Mouse (Mus musculus) hindbrain, postnatal 0 days (tissue): ENCODE results near the gene Lrrc4c. TPM values are rescaled to one million over a fixed set of nuclear protein-coding genes. Genes with fewer than 3 reads are reported as not detected.

Experiments used
- ATAC-seq: fragments of 200-750 bp; cut with Nextera tagmentation; 2 replicates; pipeline ENCODE4 v1.8.0; 2017; ENCODE audit warnings: mild to moderate bottlenecking, moderate TSS enrichment, moderate library complexity
- DNase-seq: peaks from one replicate; pipeline ENCODE4 v3.0.0-alpha.2; 2015; ENCODE audit warnings: low spot score
- H3K27ac ChIP-seq: fragments of 300-500 bp; sonication (generic); 2 replicates; pipeline ENCODE4 v1.5.1; 2014; ENCODE audit warnings: mild to moderate bottlenecking
- H3K27me3 ChIP-seq: fragments of 300-500 bp; sonication (generic); 2 replicates; pipeline ENCODE4 v1.6.1; 2014; ENCODE audit warnings: low read length, mixed read lengths; ENCODE audit not compliant: insufficient read depth
- H3K36me3 ChIP-seq: fragments of 300-500 bp; sonication (generic); 2 replicates; pipeline ENCODE4 v1.6.1; 2014; ENCODE audit warnings: low read length, mixed read lengths; ENCODE audit not compliant: insufficient read depth
- H3K4me1 ChIP-seq: fragments of 300-500 bp; sonication (generic); 2 replicates; pipeline ENCODE4 v1.6.1; 2014; ENCODE audit warnings: antibody characterized with exemption, low read length, mixed read lengths; ENCODE audit not compliant: insufficient read depth
- H3K4me2 ChIP-seq: fragments of 300-500 bp; sonication (generic); 2 replicates; pipeline ENCODE4 v1.6.1; 2014; ENCODE audit warnings: low read depth, mild to moderate bottlenecking, low read length, moderate library complexity, mixed read lengths
- H3K4me3 ChIP-seq: fragments of 300-500 bp; sonication (generic); 2 replicates; pipeline ENCODE4 v1.5.1; 2014; ENCODE audit warnings: low read length
- H3K9ac ChIP-seq: fragments of 300-500 bp; sonication (generic); replicated peaks from 2 replicates; pipeline ENCODE4 v1.6.1; 2014; ENCODE audit warnings: mild to moderate bottlenecking, low read length, moderate library complexity, mixed read lengths
- H3K9me3 ChIP-seq: fragments of 300-500 bp; sonication (generic); 2 replicates; pipeline ENCODE4 v1.6.1; 2016; ENCODE audit warnings: low read length, mixed read lengths
- CTCF ChIP-seq: IDR thresholded peaks from 2 replicates; pipeline ENCODE4 v1.5.1; 2016; ENCODE audit warnings: antibody characterized with exemption, control low read depth, low read depth
- WGBS: fragments of 180-500 bp; shearing (Covaris S2); extraction: QIAGEN DNeasy Blood & Tissue Kit; methylation state at CpG from one replicate; pipeline ENCODE4 v1.1.7; 2014; 5-methylcytosine and 5-hydroxymethylcytosine counted together
- polyA plus RNA-seq: library from polyadenylated mRNA; unstranded; fragments of >200 nt; fragmentation: Nextera tagmentation; extraction: Ambion mirVana; gene quantifications from 2 replicates; pipeline ENCODE4 v1.2.1, GENCODE M21; 2015
- total RNA-seq: library from RNA; depleted of rRNA; stranded (reverse); fragments of >200 nt; gene quantifications from 2 replicates; pipeline ENCODE4 v1.2.3, GENCODE M21; 2014

The Lrrc4c gene
- total and polyA plus RNA-seq, 2 experiments from 2014 or later, result 41.5 to 52.0 TPM

DNA sequence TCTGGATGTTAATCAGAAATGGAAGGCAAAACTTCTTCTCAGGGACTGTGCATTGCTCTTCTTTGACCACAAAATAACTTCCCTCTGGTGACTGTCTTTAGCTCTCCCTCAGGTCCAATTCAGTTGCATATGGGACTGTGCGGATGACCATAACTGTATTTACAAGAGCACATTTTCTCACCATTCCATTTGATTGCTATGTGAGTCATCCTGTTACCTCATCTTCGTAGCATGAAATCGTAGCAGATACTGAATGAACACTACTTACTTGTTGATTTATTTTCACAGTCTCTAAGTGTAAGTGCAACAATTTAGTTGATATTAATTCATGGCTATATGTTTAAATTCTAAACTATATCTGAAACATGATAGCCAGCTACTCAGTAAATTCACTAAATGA lies 286.8 kb downstream of the Lrrc4c start:
- H3K4me1 ChIP-seq, result no peaks in the 10 kb centered on the region
- H3K27me3 ChIP-seq, result no peaks in the 10 kb centered on the region
- WGBS, result 94% methylated on average over 3 of the region's 3 CpGs
- H3K4me2 ChIP-seq, result no peak overlapping the region
- H3K9me3 ChIP-seq, result no peaks in the 10 kb centered on the region
- no peak overlapping the region for H3K4me3 ChIP-seq
- H3K36me3 ChIP-seq, result no peaks in the 10 kb centered on the region
- ATAC-seq, result no peak
- no peak for DNase-seq
- H3K27ac ChIP-seq, result no peak overlapping the region
- TF ChIP-seq CTCF, result no peak
- H3K9ac ChIP-seq, result no peak overlapping the region

DNA sequence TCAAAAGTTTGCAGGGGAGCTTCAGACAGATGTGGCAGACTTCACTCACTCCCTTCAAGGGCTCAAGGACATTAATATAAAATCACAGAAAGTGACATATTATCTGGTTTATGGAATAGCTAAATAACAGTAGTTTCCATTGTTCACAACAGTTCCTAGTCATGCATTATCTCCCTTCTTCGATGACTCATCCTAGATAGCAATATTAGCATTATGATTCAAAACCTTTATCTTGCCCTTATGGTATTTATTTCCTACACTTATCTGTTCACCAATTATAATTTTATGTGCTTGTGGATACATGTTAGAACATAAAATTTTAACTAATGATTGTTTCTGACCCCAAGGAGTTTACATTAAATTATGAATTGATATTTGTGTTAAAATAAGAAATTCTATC lies 296.2 kb downstream of the Lrrc4c start:
- no peak for DNase-seq
- Histone ChIP-seq H3K4me1 (no peaks in the 10 kb centered on the region), H3K9me3 (no peaks in the 10 kb centered on the region), H3K4me2 (no peak overlapping the region), H3K36me3 (no peaks in the 10 kb centered on the region), H3K27ac (no peak overlapping the region), H3K4me3 (no peak overlapping the region), H3K27me3 (no peaks in the 10 kb centered on the region), H3K9ac (no peak overlapping the region)
- WGBS, result 84% methylated on average over 1 of the region's 1 CpGs
- no peak for ATAC-seq
- TF ChIP-seq CTCF, result no peak

DNA sequence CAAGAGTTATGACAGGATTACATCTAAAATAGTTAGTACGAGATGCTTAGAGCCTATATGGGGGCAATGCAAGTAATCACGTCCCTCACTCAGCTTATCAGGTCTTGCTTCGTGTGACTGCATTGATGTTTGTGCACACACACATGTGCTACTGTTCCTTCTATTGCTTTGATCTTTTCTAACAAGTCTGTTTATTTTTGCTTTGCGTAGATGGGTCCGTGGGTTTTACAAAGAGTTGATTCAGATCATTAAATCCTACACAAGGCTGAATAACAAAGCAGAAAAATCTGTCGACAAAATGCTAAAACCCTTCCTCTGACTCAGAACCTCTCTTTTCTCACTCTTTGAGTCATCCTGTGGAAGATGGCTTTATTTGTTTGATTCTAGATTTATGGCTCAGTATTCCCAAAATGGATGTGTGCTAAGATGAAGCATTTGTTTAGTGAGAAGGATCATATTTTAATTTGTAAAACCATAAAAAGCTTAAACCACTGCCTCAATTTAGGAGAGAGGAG lies 300.8 kb downstream of the Lrrc4c start:
- TF ChIP-seq CTCF, result no peak
- no peak overlapping the region for H3K27ac ChIP-seq
- H3K9me3 ChIP-seq, result no peaks in the 10 kb centered on the region
- no peak overlapping the region for H3K9ac ChIP-seq
- 77% methylated on average over 6 of the region's 6 CpGs for WGBS
- H3K36me3 ChIP-seq, result no peaks in the 10 kb centered on the region
- H3K27me3 ChIP-seq, result no peaks in the 10 kb centered on the region
- DNase-seq (no peak), ATAC-seq (no peak)
- no peak overlapping the region for H3K4me3 ChIP-seq
- no peaks in the 10 kb centered on the region for H3K4me1 ChIP-seq
- no peak overlapping the region for H3K4me2 ChIP-seq

DNA sequence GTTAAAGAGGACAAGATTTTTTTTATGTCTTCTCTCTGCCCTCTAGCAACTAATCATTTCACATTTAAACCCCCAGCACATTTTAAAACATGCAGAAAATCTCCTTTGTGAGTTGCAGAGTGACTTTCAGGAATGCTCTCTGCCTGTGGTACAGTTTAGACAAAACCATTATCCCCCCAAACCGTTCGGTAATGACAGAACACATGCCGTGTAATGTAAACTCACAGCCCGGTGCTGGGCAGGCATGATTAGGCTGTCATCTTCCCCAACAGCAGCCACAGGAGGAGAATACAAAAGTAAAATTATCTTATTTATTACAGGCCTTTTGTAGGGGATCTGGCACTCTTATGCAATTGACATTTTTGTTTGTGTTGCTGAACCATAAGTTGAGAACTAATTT lies 349.1 kb downstream of the Lrrc4c start:
- 18% methylated on average over 4 of the region's 4 CpGs for WGBS

DNA sequence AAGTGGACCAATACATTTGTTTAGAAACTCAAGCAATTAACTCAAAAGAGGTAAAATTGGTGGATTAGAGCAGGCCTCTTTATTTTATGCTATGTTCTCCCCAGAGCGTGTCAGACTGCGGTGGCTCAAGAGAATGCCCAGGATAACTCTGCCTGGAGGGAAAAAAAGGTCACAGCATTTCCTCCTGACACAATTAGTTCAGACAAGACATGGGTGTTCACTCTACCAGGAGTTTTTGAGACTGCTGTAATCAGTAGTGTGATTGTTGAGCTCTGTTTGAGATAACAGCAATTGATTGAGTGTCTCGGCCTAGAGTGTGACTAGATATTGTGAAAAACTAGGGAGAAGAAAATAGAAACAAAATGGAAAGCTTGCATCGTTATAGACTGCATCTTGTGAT lies 363.8 kb downstream of the Lrrc4c start:
- TF ChIP-seq CTCF, result no peak
- no peaks in the 10 kb centered on the region for H3K36me3 ChIP-seq
- H3K27me3 ChIP-seq, result no peaks in the 10 kb centered on the region
- no peak overlapping the region for H3K4me3 ChIP-seq
- no peak for DNase-seq
- no peak for ATAC-seq
- no peaks in the 10 kb centered on the region for H3K9me3 ChIP-seq
- no peak overlapping the region for H3K9ac ChIP-seq
- H3K4me2 ChIP-seq, result no peak overlapping the region
- H3K27ac ChIP-seq, result no peak overlapping the region
- 85% methylated on average over 4 of the region's 4 CpGs for WGBS
- H3K4me1 ChIP-seq, result no peaks in the 10 kb centered on the region

More for the DNA sequence above, 349.1 kb downstream of the Lrrc4c start:
- no peak for ATAC-seq
- no peak overlapping the region for H3K4me2 ChIP-seq
- no peaks in the 10 kb centered on the region for H3K27me3 ChIP-seq
- DNase-seq, result peak; percentile 24
- H3K4me3 ChIP-seq, result no peak overlapping the region
- no peaks in the 10 kb centered on the region for H3K36me3 ChIP-seq
- H3K9me3 ChIP-seq, result no peaks in the 10 kb centered on the region
- H3K4me1 ChIP-seq, result no peaks in the 10 kb centered on the region
- H3K9ac ChIP-seq, result no peak overlapping the region
- no peak overlapping the region for H3K27ac ChIP-seq
- TF ChIP-seq CTCF, result no peak

DNA sequence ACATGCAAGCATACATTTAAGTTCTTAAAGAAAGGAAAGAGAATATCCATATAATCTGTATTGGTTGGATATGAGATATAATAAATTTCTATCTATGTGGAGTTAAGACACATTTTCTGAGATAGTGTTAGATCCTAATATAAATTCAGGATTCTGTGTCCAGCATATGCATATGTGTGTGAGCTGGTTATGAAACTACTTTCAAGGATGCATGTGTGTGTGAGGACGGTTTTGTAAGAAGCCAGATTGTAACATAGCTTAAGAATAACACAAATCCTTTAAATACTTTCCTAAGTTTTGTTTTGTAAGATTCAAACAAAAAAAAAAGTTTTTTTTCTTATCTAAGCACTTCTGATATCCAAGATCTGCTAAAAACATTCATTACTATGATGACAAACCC lies 367.4 kb downstream of the Lrrc4c start:
- Histone ChIP-seq H3K4me1 (no peaks in the 10 kb centered on the region), H3K9ac (no peak overlapping the region), H3K27me3 (no peaks in the 10 kb centered on the region), H3K4me3 (no peak overlapping the region), H3K27ac (no peak overlapping the region), H3K4me2 (no peak overlapping the region), H3K36me3 (no peaks in the 10 kb centered on the region), H3K9me3 (no peaks in the 10 kb centered on the region)
- TF ChIP-seq CTCF, result no peak
- WGBS, result 76% methylated on average over 1 of the region's 1 CpGs
- no peak for DNase-seq
- ATAC-seq, result no peak

DNA sequence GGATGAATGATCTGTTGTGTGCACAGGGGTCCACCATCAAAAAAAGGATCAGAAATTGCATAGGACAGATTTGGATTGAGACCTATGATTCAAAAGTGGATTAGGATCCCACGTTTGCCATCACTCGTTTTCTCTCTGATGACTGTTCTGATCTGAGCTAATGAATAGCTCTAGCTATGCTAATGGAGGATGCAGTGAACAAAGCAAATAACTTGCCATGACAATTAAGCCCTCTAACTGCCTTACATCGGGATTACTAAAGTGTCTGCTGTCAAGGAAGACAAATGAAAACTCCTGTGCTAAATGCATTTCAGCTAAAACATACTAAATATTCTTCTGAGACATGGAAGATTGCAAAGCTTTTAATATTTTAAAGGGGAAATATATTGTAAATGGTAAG lies 387.0 kb downstream of the Lrrc4c start:
- H3K9me3 ChIP-seq, result no peaks in the 10 kb centered on the region
- no peak overlapping the region for H3K4me2 ChIP-seq
- no peaks in the 10 kb centered on the region for H3K27me3 ChIP-seq
- H3K36me3 ChIP-seq, result no peaks in the 10 kb centered on the region
- no peak for ATAC-seq
- no peak for TF ChIP-seq CTCF
- 20% methylated on average over 3 of the region's 3 CpGs for WGBS
- H3K4me3 ChIP-seq, result no peak overlapping the region
- H3K9ac ChIP-seq, result no peak overlapping the region
- DNase-seq, result no peak
- no peak overlapping the region for H3K27ac ChIP-seq
- H3K4me1 ChIP-seq, result no peaks in the 10 kb centered on the region
